Mouse (Mus musculus): Measurements from ENCODE around the gene Cyp2c29. TPM values are rescaled to one million over a fixed set of nuclear protein-coding genes. Genes with fewer than 3 reads are reported as not detected.

Gene Cyp2c29
- polyA plus RNA-seq (2021; fragmentation: Nextera tagmentation) = not detected in 2 replicates
- long read RNA-seq, experiment 1 = 0 reads
- long read RNA-seq, experiment 2 = 0 reads

DNA sequence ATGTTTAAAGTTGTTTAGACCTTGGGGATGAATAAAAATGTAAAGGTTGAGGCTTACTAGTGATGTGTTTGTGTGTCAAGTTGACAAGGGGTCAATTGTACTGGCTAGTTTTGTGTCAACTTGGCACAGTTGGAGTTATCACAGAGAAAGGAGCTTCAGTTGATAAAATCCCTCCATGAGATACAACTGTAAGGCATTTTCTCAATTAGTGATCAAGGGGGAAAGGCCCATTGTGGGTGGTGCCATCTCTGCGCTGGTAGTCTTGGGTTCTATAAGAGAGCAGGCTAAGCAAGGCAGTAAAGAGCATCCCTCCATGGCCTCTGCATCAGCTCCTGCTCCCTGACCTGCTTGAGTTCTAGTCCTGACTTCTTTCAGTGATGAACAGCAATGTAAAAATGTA lies at the start of gene Cyp2c29:
Cyp2c29 (plus strand) TSS at position 301 of the 400 bp plus-strand sequence.

Other genes starting within 250 kb of the Cyp2c29 start
- not detected in 2 replicates for gene Cyp2c65, start 208.4 kb upstream of the Cyp2c29 start, polyA plus RNA-seq (2021; fragmentation: Nextera tagmentation)
- gene Cyp2c66, start 155.5 kb upstream of the Cyp2c29 start, polyA plus RNA-seq (2021; fragmentation: Nextera tagmentation) = not detected in 2 replicates
- gene Cyp2c38, start 193.7 kb downstream of the Cyp2c29 start, polyA plus RNA-seq (2021; fragmentation: Nextera tagmentation) = not detected in 2 replicates
- not detected in 2 replicates for gene Cyp2c39, start 241.5 kb downstream of the Cyp2c29 start, polyA plus RNA-seq (2021; fragmentation: Nextera tagmentation)